Mouse (Mus musculus) MEL (cell line): ENCODE measurements around the gene Fis1. TPM values are rescaled to one million over a fixed set of nuclear protein-coding genes. Genes with fewer than 3 reads are reported as not detected.

Experiments
- DNase-seq: peaks from one replicate; pipeline ENCODE4 v3.0.0; 2011; ENCODE audit warnings: low read depth, low spot score
- H3K27ac ChIP-seq: 2 replicates; pipeline ENCODE4 v1.5.1; 2012; ENCODE audit warnings: low read depth, mild to moderate bottlenecking, control low read depth, low read length, moderate library complexity; ENCODE audit not compliant: control insufficient read depth
- H3K27me3 ChIP-seq, 2 experiments: fragments of 150-350 bp in 1 of 2; sonication (generic) in 1 of 2; 2 replicates each; pipeline ENCODE4 v1.6.1; 2012; ENCODE audit warnings: low read length in 2 of 2, mild to moderate bottlenecking in 2 of 2, improper control_type of control experiment in 1 of 2, moderate library complexity in 1 of 2; ENCODE audit not compliant: insufficient read depth in 2 of 2, control insufficient read depth in 1 of 2
- H3K36me3 ChIP-seq, 2 experiments: 2 replicates each; pipeline ENCODE4 v1.6.1; 2012 to 2014; ENCODE audit warnings: low read length in 2 of 2, improper control_type of control experiment in 1 of 2, inconsistent platforms in 1 of 2, mild to moderate bottlenecking in 1 of 2; ENCODE audit not compliant: insufficient read depth in 2 of 2, control insufficient read depth in 1 of 2
- H3K4me1 ChIP-seq, 2 experiments: fragments of 150-350 bp in 1 of 2; sonication (generic) in 1 of 2; 2 replicates each; pipeline ENCODE4 v1.6.1; 2012; ENCODE audit warnings: low read length in 2 of 2, improper control_type of control experiment in 1 of 2, mild to moderate bottlenecking in 1 of 2; ENCODE audit not compliant: insufficient read depth in 2 of 2, control insufficient read depth in 1 of 2
- H3K4me3 ChIP-seq, 2 experiments: fragments of 150-350 bp in 1 of 2; sonication (generic) in 1 of 2; 2 replicates each; pipeline ENCODE4 v1.5.1; 2012; ENCODE audit warnings: low read depth in 2 of 2, low read length in 2 of 2, mild to moderate bottlenecking in 2 of 2, moderate library complexity in 2 of 2, control low read depth in 1 of 2, improper control_type of control experiment in 1 of 2; ENCODE audit not compliant: control insufficient read depth in 1 of 2, insufficient read depth in 1 of 2
- H3K79me2 ChIP-seq: 2 replicates; pipeline ENCODE4 v1.6.1; 2012; ENCODE audit warnings: mild to moderate bottlenecking, low read length, moderate library complexity; ENCODE audit not compliant: control insufficient read depth, poor library complexity, insufficient read depth
- H3K9ac ChIP-seq: 2 replicates; pipeline ENCODE4 v1.6.1; 2012; ENCODE audit warnings: low read depth, mild to moderate bottlenecking, control low read depth, low read length, moderate library complexity; ENCODE audit not compliant: control insufficient read depth, poor library complexity, severe bottlenecking
- H3K9me3 ChIP-seq: fragments of 150-350 bp; sonication (generic); replicated peaks from 2 replicates; pipeline ENCODE4 v1.6.1; 2012; ENCODE audit warnings: mild to moderate bottlenecking, low read length, improper control_type of control experiment, moderate library complexity; ENCODE audit not compliant: insufficient read depth
- BHLHE40 ChIP-seq: IDR thresholded peaks from 2 replicates; pipeline ENCODE4 v1.6.1; 2012; ENCODE audit warnings: low read depth, mild to moderate bottlenecking, inconsistent platforms, low read length, improper control_type of control experiment, borderline replicate concordance
- CHD2 ChIP-seq: IDR thresholded peaks from 2 replicates; pipeline ENCODE4 v1.6.1; 2011; ENCODE audit warnings: low read length, improper control_type of control experiment
- CTCF ChIP-seq, 3 experiments: IDR thresholded peaks in 2 of 3; conservative IDR thresholded peaks in 1 of 3; 2 replicates each; pipeline ENCODE4 v1.5.1; 2011 to 2012; ENCODE audit warnings: low read length in 3 of 3, low read depth in 2 of 3, mild to moderate bottlenecking in 2 of 3, improper control_type of control experiment in 1 of 3, inconsistent platforms in 1 of 3, mixed read lengths in 1 of 3, moderate library complexity in 1 of 3; ENCODE audit not compliant: control insufficient read depth in 1 of 3, insufficient read depth in 1 of 3, poor library complexity in 1 of 3, severe bottlenecking in 1 of 3
- E2F4 ChIP-seq: IDR thresholded peaks from 2 replicates; pipeline ENCODE4 v1.6.1; 2011; ENCODE audit warnings: low read depth, low read length, improper control_type of control experiment, borderline replicate concordance
- ELF1 ChIP-seq: IDR thresholded peaks from 2 replicates; pipeline ENCODE4 v1.6.1; 2014; ENCODE audit warnings: low read depth, mild to moderate bottlenecking, inconsistent platforms, low read length, improper control_type of control experiment, moderate library complexity
- EP300 ChIP-seq, 2 experiments: IDR thresholded peaks; 2 replicates each; pipeline ENCODE4 v1.6.1; 2011; ENCODE audit warnings: improper control_type of control experiment in 2 of 2, low read length in 2 of 2, low read depth in 1 of 2, mild to moderate bottlenecking in 1 of 2
- GABPA ChIP-seq: IDR thresholded peaks from 2 replicates; pipeline ENCODE4 v1.6.1; 2012; ENCODE audit warnings: low read depth, mild to moderate bottlenecking, inconsistent platforms, low read length, improper control_type of control experiment, moderate library complexity
- GATA1 ChIP-seq: IDR thresholded peaks from 2 replicates; pipeline ENCODE4 v1.6.1; 2011; ENCODE audit warnings: low read depth, low read length, improper control_type of control experiment
- HCFC1 ChIP-seq: IDR thresholded peaks from 2 replicates; pipeline ENCODE4 v1.6.1; 2012; ENCODE audit warnings: low read depth, mild to moderate bottlenecking, inconsistent platforms, low read length, improper control_type of control experiment, moderate library complexity
- JUND ChIP-seq: IDR thresholded peaks from 2 replicates; pipeline ENCODE4 v1.6.1; 2011; ENCODE audit warnings: low read depth, mild to moderate bottlenecking, improper control_type of control experiment, low read length
- KAT2A ChIP-seq: conservative IDR thresholded peaks from 2 replicates; pipeline ENCODE4 v1.6.1; 2012; ENCODE audit warnings: low read depth, low read length, improper control_type of control experiment, inconsistent platforms
- MAFK ChIP-seq: IDR thresholded peaks from 2 replicates; pipeline ENCODE4 v1.6.1; 2011; ENCODE audit warnings: low read depth, mild to moderate bottlenecking, low read length, improper control_type of control experiment, borderline replicate concordance
- MAX ChIP-seq: IDR thresholded peaks from 2 replicates; pipeline ENCODE4 v1.6.1; 2011; ENCODE audit warnings: low read length, improper control_type of control experiment
- MAZ ChIP-seq: IDR thresholded peaks from 2 replicates; pipeline ENCODE4 v1.6.1; 2012; ENCODE audit warnings: low read depth, mild to moderate bottlenecking, inconsistent platforms, low read length, improper control_type of control experiment
- MEF2A ChIP-seq: IDR thresholded peaks from 2 replicates; pipeline ENCODE4 v1.6.1; 2014; ENCODE audit warnings: low read depth, mild to moderate bottlenecking, inconsistent platforms, low read length, improper control_type of control experiment; ENCODE audit not compliant: poor library complexity, insufficient replicate concordance, severe bottlenecking; ENCODE audit errors: extremely low read depth
- MXI1 ChIP-seq: IDR thresholded peaks from 2 replicates; pipeline ENCODE4 v1.6.1; 2011; ENCODE audit warnings: mild to moderate bottlenecking, low read depth, low read length, improper control_type of control experiment
- MYB ChIP-seq: IDR thresholded peaks from 2 replicates; pipeline ENCODE4 v1.6.1; 2011; ENCODE audit warnings: mild to moderate bottlenecking, low read depth, low read length, improper control_type of control experiment
- MYC ChIP-seq: IDR thresholded peaks from 2 replicates; pipeline ENCODE4 v1.6.1; 2011; ENCODE audit warnings: low read depth, mild to moderate bottlenecking, low read length, improper control_type of control experiment, moderate library complexity
- NELFE ChIP-seq: IDR thresholded peaks from 2 replicates; pipeline ENCODE4 v1.6.1; 2011; ENCODE audit warnings: low read depth, low read length, improper control_type of control experiment
- NRF1 ChIP-seq: IDR thresholded peaks from 2 replicates; pipeline ENCODE4 v1.6.1; 2014; ENCODE audit warnings: low read depth, mild to moderate bottlenecking, inconsistent platforms, low read length, improper control_type of control experiment, moderate library complexity; ENCODE audit not compliant: poor library complexity, insufficient read depth, severe bottlenecking
- POLR2A ChIP-seq, 2 experiments: IDR thresholded peaks; 2 replicates each; pipeline ENCODE4 v1.6.1; 2011 to 2012; ENCODE audit warnings: low read length in 2 of 2, mild to moderate bottlenecking in 2 of 2, control low read depth in 1 of 2, improper control_type of control experiment in 1 of 2, low read depth in 1 of 2, moderate library complexity in 1 of 2; ENCODE audit not compliant: control insufficient read depth in 1 of 2, insufficient read depth in 1 of 2, poor library complexity in 1 of 2
- POLR2AphosphoS2 ChIP-seq: IDR thresholded peaks from 2 replicates; pipeline ENCODE4 v1.6.1; 2011; ENCODE audit warnings: low read length, improper control_type of control experiment
- POLR2AphosphoS5 ChIP-seq: IDR thresholded peaks from 2 replicates; pipeline ENCODE4 v1.6.1; 2012; ENCODE audit warnings: low read depth, borderline replicate concordance, mild to moderate bottlenecking, inconsistent platforms, low read length, moderate library complexity, mixed read lengths
- RAD21 ChIP-seq: IDR thresholded peaks from 2 replicates; pipeline ENCODE4 v1.6.1; 2011; ENCODE audit warnings: mild to moderate bottlenecking, low read depth, low read length, improper control_type of control experiment
- RCOR1 ChIP-seq: IDR thresholded peaks from 2 replicates; pipeline ENCODE4 v1.6.1; 2012; ENCODE audit warnings: low read depth, mild to moderate bottlenecking, inconsistent platforms, low read length, improper control_type of control experiment
- SIN3A ChIP-seq: IDR thresholded peaks from 2 replicates; pipeline ENCODE4 v1.6.1; 2012; ENCODE audit warnings: low read length, improper control_type of control experiment, inconsistent platforms
- SMC3 ChIP-seq: IDR thresholded peaks from 2 replicates; pipeline ENCODE4 v1.6.1; 2011; ENCODE audit warnings: low read depth, low read length, improper control_type of control experiment
- TAL1 ChIP-seq: IDR thresholded peaks from 2 replicates; pipeline ENCODE4 v1.6.1; 2012; ENCODE audit warnings: mild to moderate bottlenecking, inconsistent platforms, low read length, moderate library complexity, mixed read lengths
- TBP ChIP-seq: IDR thresholded peaks from 2 replicates; pipeline ENCODE4 v1.8.0; 2011; ENCODE audit warnings: low read depth, low read length, improper control_type of control experiment
- TCF12 ChIP-seq: IDR thresholded peaks from 2 replicates; pipeline ENCODE4 v1.6.1; 2014; ENCODE audit warnings: low read depth, mild to moderate bottlenecking, inconsistent platforms, low read length, improper control_type of control experiment, moderate library complexity
- UBTF ChIP-seq: IDR thresholded peaks from 2 replicates; pipeline ENCODE4 v1.6.1; 2012; ENCODE audit warnings: low read depth, mild to moderate bottlenecking, inconsistent platforms, low read length, improper control_type of control experiment, moderate library complexity, borderline replicate concordance; ENCODE audit not compliant: insufficient read depth
- USF1 ChIP-seq: IDR thresholded peaks from 2 replicates; pipeline ENCODE4 v1.6.1; 2014; ENCODE audit warnings: low read depth, mild to moderate bottlenecking, inconsistent platforms, low read length, improper control_type of control experiment, moderate library complexity
- USF2 ChIP-seq, 2 experiments: IDR thresholded peaks; 2 replicates each; pipeline ENCODE4 v1.6.1; 2011 to 2012; ENCODE audit warnings: improper control_type of control experiment in 2 of 2, low read length in 2 of 2, borderline replicate concordance in 1 of 2, inconsistent platforms in 1 of 2, low read depth in 1 of 2, mild to moderate bottlenecking in 1 of 2; ENCODE audit not compliant: insufficient read depth in 1 of 2
- ZC3H11A ChIP-seq: IDR thresholded peaks from 2 replicates; pipeline ENCODE4 v1.6.1; 2012; ENCODE audit warnings: low read depth, mild to moderate bottlenecking, inconsistent platforms, low read length, improper control_type of control experiment
- ZKSCAN1 ChIP-seq: IDR thresholded peaks from 2 replicates; pipeline ENCODE4 v1.6.1; 2012; ENCODE audit warnings: low read depth, mild to moderate bottlenecking, inconsistent platforms, low read length, improper control_type of control experiment, moderate library complexity
- ZMIZ1 ChIP-seq: IDR thresholded peaks from 2 replicates; pipeline ENCODE4 v1.6.1; 2012; ENCODE audit warnings: low read depth, mild to moderate bottlenecking, inconsistent platforms, low read length, improper control_type of control experiment, moderate library complexity
- ZNF384 ChIP-seq: IDR thresholded peaks from 2 replicates; pipeline ENCODE4 v1.6.1; 2012; ENCODE audit warnings: low read depth, mild to moderate bottlenecking, inconsistent platforms, low read length, improper control_type of control experiment
- polyA plus RNA-seq, 2 experiments: library from polyadenylated mRNA; stranded (reverse) in 1 of 2; unstranded in 1 of 2; fragments of >175 nt in 1 of 2; fragments of >200 nt in 1 of 2; gene quantifications; 2 replicates each; pipeline versions ENCODE4 v1.2.1 to v1.2.4; 2012; ENCODE audit warnings: low replicate concordance in 2 of 2, low read depth in 1 of 2; ENCODE audit not compliant: insufficient read length in 2 of 2, insufficient read depth in 1 of 2, missing spikeins in 1 of 2
- total RNA-seq: library from RNA; depleted of rRNA; stranded (reverse); fragments of 300-350 nt; gene quantifications from 2 replicates; pipeline ENCODE4 v1.2.3, GENCODE M21; 2012; rRNA removed

Fis1 gene
- 151 and 164 TPM in 2 replicates for total RNA-seq
- 100 to 1,000 TPM in 1 of 2 experiments, not detected in 1; 184 TPM for polyA plus RNA-seq

DNA sequence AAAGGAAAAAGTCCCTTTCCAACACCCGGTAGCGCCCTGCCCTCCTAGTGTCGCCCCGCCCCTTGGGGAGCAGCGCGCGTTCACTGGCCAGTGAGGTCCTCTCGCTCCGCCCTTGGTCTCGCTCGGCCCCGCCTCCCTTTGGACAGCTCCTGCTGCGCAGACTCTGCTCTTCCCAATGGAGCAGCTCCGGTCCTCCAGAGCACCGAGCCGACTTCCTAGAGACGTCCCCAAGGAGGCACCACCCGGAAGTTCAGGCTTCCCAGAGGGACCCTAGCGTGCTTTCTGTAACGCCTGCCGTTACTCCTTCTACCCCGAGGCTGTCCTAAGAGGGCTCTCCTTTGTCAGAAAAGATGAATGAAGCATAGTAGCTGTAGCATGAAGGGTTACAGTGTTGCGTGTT, at the start of gene Fis1:
TSS of gene Fis1 (plus strand) at position 261 of the 400 bp plus-strand sequence.
- peak within 1 kb of the TSS; percentile 94 to 95 for H3K4me3 ChIP-seq
- peak within 1 kb of the TSS; percentile 78 for H3K27ac ChIP-seq
- H3K79me2 ChIP-seq, result peaks cover 25% of the 10 kb centered on the region
- H3K27me3 ChIP-seq, result no peaks in the 10 kb centered on the region
- peaks cover 0 to 14% of the 10 kb centered on the region in 2 experiments; a peak in 2 of 4 replicates for H3K36me3 ChIP-seq
- H3K9me3 ChIP-seq, result no peaks in the 10 kb centered on the region
- peak within 1 kb of the TSS; percentile 88 for H3K9ac ChIP-seq
- peaks cover 0 to 19% of the 10 kb centered on the region in 2 experiments; a peak in 2 of 4 replicates for H3K4me1 ChIP-seq
- peak; percentile 98 for DNase-seq
- TF ChIP-seq SIN3A (peak; percentile 97), TBP (peak; percentile 81), NRF1 (peak; percentile 91), GABPA (peak; percentile 73; the same call in 1 of the 2 replicates), HCFC1 (peak; percentile 92), USF2 (IDR thresholded peaks at IDR 0.05; ENCODE audit: borderline replicate concordance in 1 of 2, insufficient read depth in 1 of 2, low read depth in 1 of 2, low read length in 2 of 2) (no peak), MYC (peak; percentile 85), POLR2AphosphoS5 (no peak), ZNF384 (no peak), ZMIZ1 (0 out of 2 replicates have a peak, but pooled peaks have one; percentile 89), POLR2A (IDR thresholded peaks at IDR 0.05; ENCODE audit: control insufficient read depth in 1 of 2, insufficient read depth in 1 of 2, low read depth in 1 of 2, low read length in 2 of 2, poor library complexity in 1 of 2) (peak; percentile 42 to 93; a peak in 3 of 4 replicates), POLR2AphosphoS2 (peak; percentile 89), ELF1 (peak; percentile 98), TCF12 (peak; percentile 62), SMC3 (no peak), EP300 (IDR thresholded peaks at IDR 0.05; ENCODE audit: low read depth in 1 of 2, low read length in 2 of 2) (peak in 1 of 2 experiments; percentile 14; a peak in 1 of 4 replicates), E2F4 (no peak), RCOR1 (no peak), MEF2A (no peak), GATA1 (no peak), CHD2 (no peak), ZKSCAN1 (no peak), KAT2A (peak; percentile 63; the same call in 1 of the 2 replicates), MAX (peak; percentile 72), USF1 (no peak), MAFK (no peak), BHLHE40 (no peak), NELFE (peak; percentile 87), RAD21 (no peak), MXI1 (peak; percentile 94), MYB (peak; percentile 54), MAZ (0 out of 2 replicates have a peak, but pooled peaks have one; percentile 53), TAL1 (no peak), UBTF (no peak), CTCF (IDR thresholded peaks at IDR 0.05 in 2 of 3, conservative IDR thresholded peaks at IDR 0.05 in 1 of 3; ENCODE audit: control insufficient read depth in 1 of 3, insufficient read depth in 1 of 3, low read depth in 2 of 3, low read length in 3 of 3, poor library complexity in 1 of 3, severe bottlenecking in 1 of 3) (no peak), ZC3H11A (no peak), JUND (no peak)
